Mouse (Mus musculus) testis, adult 2 months (tissue): ENCODE measurements around the gene Tdp1. TPM values are rescaled to one million over a fixed set of nuclear protein-coding genes. Genes with fewer than 3 reads are reported as not detected.

Source experiments
- H3K27ac ChIP-seq: fragments of 200-500 bp; 2 replicates; pipeline ENCODE4 v1.5.1; 2012; ENCODE audit warnings: low read depth, low read length; ENCODE audit not compliant: control insufficient read depth, insufficient read depth
- H3K27me3 ChIP-seq: fragments of 200-500 bp; 2 replicates; pipeline ENCODE4 v1.6.1; 2012; ENCODE audit warnings: mild to moderate bottlenecking, low read length, moderate library complexity; ENCODE audit not compliant: control insufficient read depth, insufficient read depth
- H3K36me3 ChIP-seq: fragments of 200-500 bp; 2 replicates; pipeline ENCODE4 v1.6.1; 2012; ENCODE audit warnings: mild to moderate bottlenecking, low read length; ENCODE audit not compliant: control insufficient read depth, insufficient read depth
- H3K4me1 ChIP-seq: fragments of 200-500 bp; 2 replicates; pipeline ENCODE4 v1.6.1; 2012; ENCODE audit warnings: low read length; ENCODE audit not compliant: control insufficient read depth, insufficient read depth
- H3K4me3 ChIP-seq: fragments of 200-500 bp; 2 replicates; pipeline ENCODE4 v1.5.1; 2012; ENCODE audit warnings: low read depth, mild to moderate bottlenecking, low read length, moderate library complexity, mixed read lengths; ENCODE audit not compliant: control insufficient read depth
- CTCF ChIP-seq: fragments of 200-500 bp; IDR thresholded peaks from 2 replicates; pipeline ENCODE4 v1.5.1; 2012; ENCODE audit warnings: low read depth, mild to moderate bottlenecking, inconsistent platforms, low read length, moderate library complexity; ENCODE audit not compliant: control insufficient read depth, insufficient read depth, insufficient replicate concordance
- POLR2A ChIP-seq: fragments of 200-500 bp; IDR thresholded peaks from 2 replicates; pipeline ENCODE4 v1.6.1; 2012; ENCODE audit warnings: low read depth, mild to moderate bottlenecking, inconsistent platforms, low read length, moderate library complexity; ENCODE audit not compliant: control insufficient read depth
- polyA plus RNA-seq: library from polyadenylated mRNA; depleted of rRNA; stranded (reverse); fragments of >200 nt; gene quantifications from 2 replicates; pipeline ENCODE4 v1.2.3, GENCODE M21; 2012

The Tdp1 gene
- polyA plus RNA-seq, 1 experiment: 95.7 TPM

GRCm38 (mm10) chr12:99853323-99854258 is 30.7 kb upstream of the Tdp1 start:
- TF ChIP-seq CTCF: no peak
- TF ChIP-seq POLR2A: no peak
- H3K27ac ChIP-seq: no peak overlapping the region
- no peaks in the 10 kb centered on the region for H3K36me3 ChIP-seq
- no peak overlapping the region for H3K4me3 ChIP-seq
- H3K27me3 ChIP-seq: no peaks in the 10 kb centered on the region
- peaks cover 2% of the 10 kb centered on the region for H3K4me1 ChIP-seq

DNA sequence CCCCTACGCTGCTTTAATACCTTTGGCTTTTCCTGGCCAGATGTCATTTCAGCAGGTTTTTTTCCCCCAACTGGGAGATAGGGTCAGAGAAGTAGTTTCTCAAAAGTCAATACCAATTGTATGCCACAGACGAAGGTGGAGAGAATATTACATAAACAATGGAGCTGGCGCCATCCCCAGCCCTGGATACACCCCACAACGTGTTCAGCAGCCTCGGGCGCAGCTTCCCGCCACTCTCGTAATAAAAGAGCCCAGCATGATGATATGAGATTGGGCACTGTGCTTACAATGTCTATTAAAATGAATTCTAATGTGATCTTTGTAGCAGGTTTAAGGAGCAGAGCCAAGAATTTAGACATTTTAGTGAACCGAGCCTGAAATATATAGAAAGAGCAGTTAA is 28.3 kb upstream of the Tdp1 start:
- peaks cover 2% of the 10 kb centered on the region for H3K4me1 ChIP-seq
- no peaks in the 10 kb centered on the region for H3K27me3 ChIP-seq
- no peaks in the 10 kb centered on the region for H3K36me3 ChIP-seq
- no peak overlapping the region for H3K4me3 ChIP-seq
- TF ChIP-seq CTCF: no peak
- no peak overlapping the region for H3K27ac ChIP-seq

GRCm38 (mm10) chr12:99858664-99859063 is 25.7 kb upstream of the Tdp1 start:
- TF ChIP-seq CTCF: no peak
- no peak for TF ChIP-seq POLR2A
- Histone ChIP-seq H3K4me3 (no peak overlapping the region), H3K36me3 (no peaks in the 10 kb centered on the region), H3K4me1 (peaks cover 2% of the 10 kb centered on the region), H3K27ac (no peak overlapping the region), H3K27me3 (no peaks in the 10 kb centered on the region)

DNA sequence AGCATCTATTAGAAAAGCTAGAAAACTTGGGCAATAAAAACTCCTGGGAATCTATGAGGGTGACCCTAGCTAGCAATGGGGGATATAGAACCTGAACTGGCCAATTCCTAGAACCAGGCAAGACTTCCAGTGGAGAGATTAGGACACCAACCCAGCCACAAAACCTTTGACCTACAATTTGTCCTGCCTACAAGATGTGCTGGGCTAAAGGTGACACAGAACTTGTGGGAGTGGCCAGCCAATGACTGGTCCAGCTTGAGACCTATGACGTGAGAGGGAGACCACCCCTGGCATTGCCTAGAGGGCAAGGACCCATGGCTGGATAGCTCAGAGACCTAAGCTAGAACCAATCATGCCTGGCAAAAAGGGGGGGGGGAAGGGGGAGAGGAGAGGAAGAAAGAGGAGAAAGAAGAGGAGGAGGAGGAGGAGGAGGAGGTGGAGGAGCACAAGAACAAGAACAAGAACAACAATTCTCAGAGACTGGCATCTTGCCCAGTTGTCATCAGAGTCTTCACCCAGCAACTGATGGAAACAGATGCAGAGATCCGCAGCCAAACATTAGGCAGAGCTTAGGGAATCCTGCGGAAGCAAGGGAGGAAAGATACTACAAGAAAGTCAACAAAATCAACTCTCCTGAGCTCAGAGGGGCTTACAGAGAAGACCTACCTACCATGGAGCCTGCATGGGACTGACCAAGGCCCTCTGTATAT is 24.8 kb upstream of the Tdp1 start:
- H3K4me3 ChIP-seq: no peak overlapping the region
- H3K27ac ChIP-seq: no peak overlapping the region
- H3K27me3 ChIP-seq: no peaks in the 10 kb centered on the region
- H3K4me1 ChIP-seq: peaks cover 2% of the 10 kb centered on the region
- no peaks in the 10 kb centered on the region for H3K36me3 ChIP-seq
- TF ChIP-seq CTCF (no peak), POLR2A (no peak)

- peaks cover 2% of the 10 kb centered on the region for H3K4me1 ChIP-seq
Measured at GRCm38 (mm10) chr12:99860981-99861380, 23.3 kb upstream of the Tdp1 start.

GRCm38 (mm10) chr12:99864613-99865012 is 19.7 kb upstream of the Tdp1 start:
- no peaks in the 10 kb centered on the region for H3K36me3 ChIP-seq
- no peak overlapping the region for H3K4me3 ChIP-seq
- H3K27me3 ChIP-seq: no peaks in the 10 kb centered on the region
- H3K4me1 ChIP-seq: no peaks in the 10 kb centered on the region
- no peak for TF ChIP-seq POLR2A
- TF ChIP-seq CTCF: no peak
- no peak overlapping the region for H3K27ac ChIP-seq

More at GRCm38 (mm10) chr12:99860981-99861380, 23.3 kb upstream of the Tdp1 start:
- Histone ChIP-seq H3K36me3 (no peaks in the 10 kb centered on the region), H3K27me3 (no peaks in the 10 kb centered on the region), H3K4me3 (no peak overlapping the region), H3K27ac (no peak overlapping the region)
- no peak for TF ChIP-seq CTCF
- no peak for TF ChIP-seq POLR2A

- Histone ChIP-seq H3K27ac (no peak overlapping the region), H3K36me3 (no peaks in the 10 kb centered on the region), H3K27me3 (no peaks in the 10 kb centered on the region), H3K4me1 (no peaks in the 10 kb centered on the region), H3K4me3 (no peak overlapping the region)
- TF ChIP-seq CTCF: no peak
- TF ChIP-seq POLR2A: no peak
Measured at GRCm38 (mm10) chr12:99868821-99869220, 15.5 kb upstream of the Tdp1 start.
